Mouse (Mus musculus) lung, postnatal 36 days (tissue): ENCODE data around the gene Capn13.

Experiments used
- DNase-seq: peaks from one replicate; pipeline ENCODE4 v3.0.0; 2022; ENCODE audit warnings: mixed read lengths

Capn13 gene

DNA sequence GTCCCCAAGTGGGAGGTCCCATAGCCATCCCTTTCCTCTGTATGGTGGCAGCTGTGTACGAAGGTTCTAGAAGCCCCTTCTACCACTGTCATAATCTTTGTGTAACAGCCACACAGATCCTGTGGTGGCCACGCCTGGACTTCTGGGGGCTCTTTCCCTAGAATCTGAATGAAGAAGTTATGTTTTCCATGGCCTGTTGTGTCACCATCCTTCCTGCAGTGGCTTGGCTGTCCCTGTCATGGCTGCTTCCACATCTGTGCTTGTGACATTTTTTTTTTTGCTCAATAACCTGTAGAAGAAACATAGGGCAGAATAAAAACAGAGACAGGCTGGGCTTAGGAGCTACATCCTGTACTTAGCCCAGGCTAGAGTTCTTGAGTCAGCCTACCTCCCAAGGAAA is at the start of gene Capn13:
TSS of gene Capn13 (minus strand) at position 5 of the 400 bp plus-strand sequence.
- no peak for DNase-seq

- DNase-seq = no peak
These were observed 48.4 kb upstream of the Capn13 start for GRCm38 (mm10) chr17:73449104-73449503.

DNA sequence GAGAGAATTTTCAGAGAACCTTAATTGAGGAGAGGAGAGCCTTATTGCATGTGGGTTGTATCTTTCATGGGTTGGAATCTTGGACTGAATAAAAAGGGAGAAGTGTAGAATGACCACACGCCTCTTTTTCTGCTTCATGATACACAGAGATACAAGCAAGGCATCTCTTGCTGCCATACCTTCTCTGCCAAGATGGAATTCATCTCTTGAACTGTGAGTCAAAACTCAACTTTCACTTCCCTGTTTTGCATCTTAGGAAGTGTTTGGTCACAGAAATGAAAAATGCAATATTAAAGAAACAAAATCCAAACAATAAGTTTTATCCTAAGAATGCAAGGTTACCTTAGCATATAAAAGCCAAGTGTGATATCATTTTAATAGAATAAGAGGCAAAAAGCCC is 40.1 kb upstream of the Capn13 start:
- DNase-seq = no peak

- DNase-seq = no peak
These were observed 31.9 kb upstream of the Capn13 start for GRCm38 (mm10) chr17:73432564-73433006.

DNA sequence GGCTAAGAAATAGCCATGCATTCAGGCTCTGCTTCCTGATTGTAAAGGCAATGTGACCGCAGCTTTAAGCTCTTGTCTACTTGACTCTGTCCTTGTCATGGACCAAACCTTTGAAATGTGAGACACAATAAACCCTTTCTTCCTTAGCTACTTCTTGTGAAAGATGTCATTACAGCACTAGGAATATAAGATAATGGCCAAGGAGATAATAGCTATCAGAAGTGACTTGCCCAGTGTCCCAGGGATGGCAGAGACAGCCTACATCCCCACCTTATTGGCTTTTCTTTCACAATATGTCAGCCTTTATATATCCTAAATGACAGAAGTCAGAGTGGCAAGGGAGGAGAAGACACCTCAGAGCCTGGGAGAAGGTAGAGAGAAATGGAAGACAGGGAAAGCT is 31.4 kb upstream of the Capn13 start:
- DNase-seq = no peak

DNA sequence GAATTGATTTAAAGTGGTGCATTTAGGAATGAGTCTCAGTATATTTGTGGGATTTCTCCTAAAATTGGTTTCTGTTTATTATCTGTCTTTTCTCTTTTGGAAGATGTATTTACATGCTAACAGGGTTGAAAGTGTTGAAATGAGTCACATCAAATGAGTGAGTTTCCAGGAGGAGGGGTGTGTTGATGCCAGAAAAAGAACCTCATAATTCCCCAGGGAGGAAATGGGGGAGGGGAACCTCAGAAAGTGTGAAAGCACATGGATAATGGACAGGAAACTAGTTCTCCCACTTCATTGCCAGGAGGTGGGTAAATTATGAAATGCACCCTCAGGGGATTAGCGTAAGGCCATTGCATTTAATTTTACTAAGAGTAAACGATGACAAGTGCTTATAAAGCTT is 16.7 kb upstream of the Capn13 start:
- DNase-seq = no peak

- DNase-seq = no peak
These were observed 15.6 kb upstream of the Capn13 start for GRCm38 (mm10) chr17:73416181-73416795.

GRCm38 (mm10) chr17:73411817-73412216 is 11.2 kb upstream of the Capn13 start:
- no peak for DNase-seq

- DNase-seq = no peak
These were observed 606 bp upstream of the Capn13 start for GRCm38 (mm10) chr17:73401272-73401671.

DNA sequence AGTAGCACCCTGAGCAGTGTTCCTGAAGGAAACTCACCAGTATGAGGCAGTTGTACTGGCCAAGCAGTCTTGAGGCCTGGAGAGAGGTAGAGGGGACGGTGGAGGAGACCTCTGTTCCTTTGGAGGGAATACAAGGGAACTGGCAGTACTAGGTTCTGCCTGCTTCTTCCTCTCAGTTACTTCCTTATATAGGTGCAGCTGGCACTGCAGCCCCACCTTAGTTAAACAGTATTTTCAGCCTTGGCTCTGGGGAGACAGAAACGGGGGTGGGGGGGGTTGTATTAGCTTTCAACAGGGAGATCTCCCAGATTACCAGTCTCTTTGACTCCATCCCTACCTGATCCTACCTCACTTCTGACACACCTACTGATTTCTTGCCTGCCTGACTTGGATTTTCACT is 1.5 kb downstream of the Capn13 start:
- DNase-seq = no peak

DNA sequence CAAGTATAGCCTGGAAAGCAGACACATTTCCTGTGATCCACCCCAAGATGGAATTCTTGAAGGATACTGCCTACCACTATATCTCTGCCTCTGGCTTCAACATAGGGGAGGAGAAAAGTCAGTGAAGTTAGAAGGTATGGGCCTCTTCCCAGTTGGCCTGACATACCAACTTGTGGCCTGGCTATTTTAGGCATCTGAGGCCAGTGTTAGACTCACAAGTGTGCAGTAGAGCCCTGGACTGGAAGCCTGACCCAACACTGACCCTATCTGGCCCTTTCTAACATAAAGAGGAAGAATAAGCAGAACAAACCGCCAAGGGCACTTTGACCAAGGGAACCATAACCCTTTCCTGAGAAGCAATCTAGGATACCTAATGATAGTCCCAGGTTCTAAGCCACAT is 7.3 kb downstream of the Capn13 start:
- DNase-seq = no peak

GRCm38 (mm10) chr17:73391771-73392170 is 8.9 kb downstream of the Capn13 start:
- no peak for DNase-seq

DNA sequence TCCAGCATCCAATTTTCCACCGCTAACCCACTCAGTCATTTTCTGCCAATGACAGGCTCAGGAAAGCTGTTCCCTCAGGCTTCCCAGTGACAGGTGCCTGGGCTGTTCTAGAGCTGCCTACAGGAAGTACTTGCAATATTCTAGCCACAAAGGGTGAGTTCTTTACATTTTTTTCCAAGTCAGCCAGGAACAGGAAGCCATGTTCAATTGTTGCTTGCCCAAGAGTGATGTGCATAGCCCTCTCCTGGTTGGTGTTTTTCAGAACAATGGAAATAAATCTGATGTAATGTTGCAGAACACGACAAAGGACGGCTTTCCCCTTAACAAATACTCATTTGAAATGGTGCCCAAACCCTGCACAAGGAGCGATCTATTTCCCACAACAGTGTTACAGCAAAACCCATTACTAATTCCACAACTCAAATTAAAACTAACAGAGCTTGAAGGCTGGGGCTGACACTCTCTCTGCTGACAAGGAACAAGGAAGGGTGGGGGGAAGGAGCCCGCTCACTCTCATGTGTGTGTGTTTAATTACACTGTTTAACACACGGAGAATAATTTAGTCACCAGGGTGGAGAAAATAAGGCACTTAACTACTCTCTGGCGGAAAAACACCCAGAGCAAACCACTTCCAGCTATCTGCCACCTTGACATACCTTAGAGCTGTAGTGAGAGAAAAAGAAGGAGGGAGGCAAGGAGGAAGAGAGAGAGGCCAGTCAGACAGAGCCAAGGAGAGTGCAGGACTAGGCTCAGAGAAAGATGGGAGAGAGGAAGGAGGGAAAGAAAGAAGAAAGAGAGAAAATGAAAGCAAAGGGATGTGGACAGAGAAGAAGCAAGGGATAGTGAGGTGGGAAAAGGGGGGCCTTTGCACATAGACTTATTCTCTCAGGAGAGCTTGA is 10.2 kb downstream of the Capn13 start:
- DNase-seq = no peak

DNA sequence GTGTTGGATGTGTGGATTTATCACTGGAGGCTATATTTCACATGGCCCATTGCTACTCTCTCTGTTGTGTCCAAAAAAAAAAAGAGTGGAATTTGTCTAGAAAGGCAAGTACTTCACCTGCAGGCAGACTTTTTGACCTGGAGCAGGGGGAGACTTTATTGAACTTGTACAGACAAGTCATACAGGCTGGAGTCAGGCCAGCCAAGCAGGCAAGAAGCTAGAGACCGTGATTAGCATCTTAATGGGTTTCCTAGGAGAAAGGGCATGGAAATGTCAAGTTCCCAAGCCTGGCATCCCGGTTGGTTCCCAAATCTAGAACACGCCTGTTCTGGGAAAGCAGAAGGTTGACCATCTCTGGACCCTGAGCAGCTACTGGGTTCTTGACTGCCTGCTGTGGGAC is 11.3 kb downstream of the Capn13 start:
- DNase-seq = no peak

DNA sequence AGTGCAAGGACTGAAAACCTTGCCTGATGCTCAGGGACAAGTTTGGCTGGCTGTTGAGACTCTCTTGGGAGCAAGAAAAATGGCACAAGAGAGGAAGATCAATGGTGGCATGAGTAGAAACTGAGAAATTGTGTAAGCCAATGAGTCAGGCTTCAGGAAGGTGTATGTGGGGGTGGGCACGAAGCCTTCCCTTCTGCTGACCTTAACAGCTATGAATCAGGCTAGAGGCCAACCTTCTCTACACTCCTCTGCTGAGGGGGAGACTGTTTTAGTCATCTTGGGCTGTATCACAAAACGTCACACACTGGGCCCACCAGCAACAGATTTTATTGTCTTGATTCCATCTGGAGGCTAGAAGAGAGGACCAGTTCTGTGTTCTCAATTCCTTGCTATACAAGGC is 14.1 kb downstream of the Capn13 start:
- no peak for DNase-seq

- DNase-seq = no peak
These were observed 14.7 kb downstream of the Capn13 start for GRCm38 (mm10) chr17:73385940-73386339.

- no peak for DNase-seq
These were observed 18.2 kb downstream of the Capn13 start for GRCm38 (mm10) chr17:73382327-73383014.

- DNase-seq = no peak
These were observed 19.0 kb downstream of the Capn13 start for GRCm38 (mm10) chr17:73381681-73382080.

GRCm38 (mm10) chr17:73377778-73378484 is 22.7 kb downstream of the Capn13 start:
- no peak for DNase-seq

GRCm38 (mm10) chr17:73367334-73367733 is 33.3 kb downstream of the Capn13 start:
- no peak for DNase-seq

DNA sequence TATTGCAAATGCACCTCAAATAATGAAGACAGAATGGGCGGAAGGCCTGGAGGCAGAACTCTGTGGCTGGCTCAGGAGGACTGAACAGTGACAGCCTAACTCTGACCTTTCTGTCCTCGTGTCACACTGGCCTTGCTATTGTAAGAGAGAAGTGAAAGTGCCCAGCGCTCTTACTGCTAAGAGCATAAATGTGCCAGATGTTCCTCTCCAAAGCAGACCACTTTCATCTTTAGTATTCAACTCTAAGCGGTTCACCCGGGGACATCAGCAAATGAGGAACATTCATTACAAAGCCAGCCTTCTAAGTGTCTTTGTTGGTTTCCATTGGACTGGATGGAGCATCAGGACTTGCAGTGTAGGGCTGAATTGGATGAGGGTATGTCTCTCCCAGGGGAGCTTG is 39.6 kb downstream of the Capn13 start:
- no peak for DNase-seq

- DNase-seq = no peak
These were observed 56.9 kb downstream of the Capn13 start for GRCm38 (mm10) chr17:73343632-73344390.
